Mouse (Mus musculus): ENCODE results near the gene 1700123K08Rik. TPM values are rescaled to one million over a fixed set of nuclear protein-coding genes. Genes with fewer than 3 reads are reported as not detected.

The 1700123K08Rik gene
- polyA plus RNA-seq (2012; rRNA removed), result not detected in 2 replicates

DNA sequence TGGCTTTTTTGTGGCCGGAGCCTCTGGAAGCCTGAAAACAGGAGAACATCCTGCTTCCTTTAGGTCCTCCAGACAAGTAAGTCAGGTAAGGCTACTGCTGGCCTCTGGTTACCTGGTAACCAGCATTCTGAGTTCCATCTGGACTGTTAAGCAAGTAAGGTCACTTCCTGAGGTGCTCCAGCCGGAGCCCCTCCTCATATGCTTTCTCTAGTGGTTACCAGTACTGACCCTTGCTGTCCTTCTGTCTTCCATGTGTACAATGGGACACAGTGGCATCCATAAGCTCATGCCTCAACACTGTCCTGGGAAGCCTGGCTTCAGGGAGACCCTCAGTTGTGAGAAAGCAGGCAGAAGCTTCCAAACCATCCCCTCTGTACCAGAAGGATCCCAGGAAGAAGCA lies at the start of gene 1700123K08Rik:
Gene 1700123K08Rik (minus strand): TSS at position 101 of the 400 bp plus-strand sequence.

Other genes starting within 250 kb of the 1700123K08Rik start
- 0.09 and 0.14 TPM in 2 replicates for gene Pvrig, start 222.8 kb downstream of the 1700123K08Rik start, polyA plus RNA-seq (2012; rRNA removed)
- 34.0 and 36.8 TPM in 2 replicates for gene Zfp157, start 123.2 kb downstream of the 1700123K08Rik start, polyA plus RNA-seq (2012; rRNA removed)
- 43.0 and 49.1 TPM in 2 replicates for gene Zfp68, start 55.0 kb upstream of the 1700123K08Rik start, polyA plus RNA-seq (2012; rRNA removed)
- 16.7 and 16.8 TPM in 2 replicates for gene A430033K04Rik, start 58.1 kb upstream of the 1700123K08Rik start, polyA plus RNA-seq (2012; rRNA removed)
- 51.2 and 55.3 TPM in 2 replicates for gene Fam20c, start 189.8 kb upstream of the 1700123K08Rik start, polyA plus RNA-seq (2012; rRNA removed)